Mouse (Mus musculus): Measurements from ENCODE around the gene Micu1.

DNA sequence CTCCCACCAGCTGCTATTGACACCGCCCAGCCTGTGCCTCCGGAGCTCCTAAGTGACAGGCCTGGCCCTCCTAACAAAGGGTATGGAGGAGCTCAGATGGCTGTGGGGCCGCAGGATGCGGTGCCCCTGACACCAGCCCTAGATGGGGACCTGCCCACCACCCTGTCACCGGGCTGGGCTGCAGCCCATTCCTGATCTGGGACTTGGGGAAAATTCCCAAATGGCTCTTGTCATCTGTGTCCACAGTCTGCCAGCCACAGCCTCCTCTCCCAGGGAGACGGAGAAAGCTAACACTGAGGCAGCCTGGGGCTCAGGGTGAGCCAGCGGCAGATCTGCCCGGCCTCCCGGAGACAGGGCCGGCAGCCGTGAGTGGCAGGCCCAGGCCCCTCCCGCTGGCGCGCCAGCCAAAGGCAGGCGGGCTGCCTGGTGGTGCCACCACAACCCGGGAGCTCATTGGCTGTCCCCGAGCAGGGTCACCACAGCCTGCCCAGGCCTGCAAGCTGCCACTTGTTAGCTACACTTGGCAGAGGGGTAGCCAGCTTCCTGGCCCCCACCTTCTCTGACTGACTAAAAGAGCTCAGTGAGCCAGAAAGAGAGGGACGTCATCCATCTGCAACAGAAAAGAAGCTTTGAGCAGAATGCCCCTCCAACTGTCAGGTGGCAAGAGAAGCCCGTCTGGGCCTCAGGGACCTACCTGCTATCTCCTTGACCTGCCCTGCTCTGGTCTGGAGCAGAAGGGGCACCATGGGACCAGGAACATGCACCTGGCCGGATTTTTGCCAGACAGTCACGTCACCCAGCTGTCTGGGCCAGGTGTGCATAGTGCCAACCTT lies 197.3 kb downstream of the Micu1 start:
- TF ChIP-seq CTCF (IDR thresholded peaks at IDR 0.05; ENCODE audit: insufficient read depth, low read depth, low read length) (no peak), POLR2A (IDR thresholded peaks at IDR 0.05; ENCODE audit: insufficient read depth, low read depth, low read length) (peak; percentile 56; the same call in 1 of the 2 replicates)

Measured in olfactory bulb, adult 2 months (tissue).